Mouse (Mus musculus): ENCODE measurements around the gene E030030I06Rik.
"Not testable (repeated sequence)": the region's sequence is repeated elsewhere in the genome, so short reads cannot be mapped to it uniquely, and the experiment has no call there.

Gene E030030I06Rik

GRCm38 (mm10) chr10:22151863-22152640, 3.0 kb upstream of the E030030I06Rik start:
- DNase-seq (ENCODE audit: low spot score): peak; percentile 30

GRCm38 (mm10) chr10:22151056-22151862, 2.2 kb upstream of the E030030I06Rik start:
- peak; percentile 37 for DNase-seq (ENCODE audit: low spot score)

- DNase-seq (ENCODE audit: low spot score): peak; percentile 37
Measured at GRCm38 (mm10) chr10:22150593-22150992, 1.5 kb upstream of the E030030I06Rik start.

GRCm38 (mm10) chr10:22149691-22150465, 808 bp upstream of the E030030I06Rik start:
- peak; percentile 46 for DNase-seq (ENCODE audit: low spot score)

GRCm38 (mm10) chr10:22148441-22149072, 513 bp downstream of the E030030I06Rik start:
- DNase-seq (ENCODE audit: low spot score): peak; percentile 73

- no peak for DNase-seq (ENCODE audit: low spot score)
Measured at GRCm38 (mm10) chr10:22142926-22143325, 6.1 kb downstream of the E030030I06Rik start.

- peak; percentile 59 for DNase-seq (ENCODE audit: low spot score)
Measured at GRCm38 (mm10) chr10:22142194-22142593, 6.9 kb downstream of the E030030I06Rik start.

GRCm38 (mm10) chr10:22140665-22141280, 8.3 kb downstream of the E030030I06Rik start:
- DNase-seq (ENCODE audit: low spot score): peak; percentile 92

GRCm38 (mm10) chr10:22074531-22074930, 74.5 kb downstream of the E030030I06Rik start:
- no peak for DNase-seq (ENCODE audit: low spot score)

GRCm38 (mm10) chr10:22072739-22073138, 76.3 kb downstream of the E030030I06Rik start:
- DNase-seq (ENCODE audit: low spot score): no peak

- DNase-seq (ENCODE audit: low spot score): no peak
Measured at GRCm38 (mm10) chr10:22070576-22070975, 78.5 kb downstream of the E030030I06Rik start.

GRCm38 (mm10) chr10:22070168-22070567, 78.9 kb downstream of the E030030I06Rik start:
- DNase-seq (ENCODE audit: low spot score): no peak

- not testable (repeated sequence) for DNase-seq (ENCODE audit: low spot score)
Measured at GRCm38 (mm10) chr10:22067979-22068378, 81.1 kb downstream of the E030030I06Rik start, which contains the start of gene 4930444G20Rik. Gene 4930444G20Rik (minus strand): TSS chr10:22068079.
